Mouse (Mus musculus) splenic B cell, adult 2 months (primary cell): ENCODE data around the gene Ddx11.
"Not testable (repeated sequence)": the region's sequence is repeated elsewhere in the genome, so short reads cannot be mapped to it uniquely, and the experiment has no call there.

ENCODE experiments used
- DNase-seq: peaks from one replicate; pipeline ENCODE4 v3.0.0-alpha.2; 2011; ENCODE audit warnings: low read depth, low spot score
- H3K27me3 ChIP-seq: 2 replicates; pipeline ENCODE4 v1.6.1; 2012; ENCODE audit warnings: mild to moderate bottlenecking, low read length, moderate library complexity, mixed read lengths; ENCODE audit not compliant: control insufficient read depth, poor library complexity, insufficient read depth, severe bottlenecking
- H3K36me3 ChIP-seq: 2 replicates; pipeline ENCODE4 v1.6.1; 2012; ENCODE audit warnings: mild to moderate bottlenecking, low read length, moderate library complexity, mixed read lengths; ENCODE audit not compliant: control insufficient read depth, poor library complexity, insufficient read depth, severe bottlenecking

Ddx11 gene

GRCm38 (mm10) chr17:66153735-66154423 lies 30.6 kb downstream of the Ddx11 start:
- H3K36me3 ChIP-seq, H3K27me3 ChIP-seq, DNase-seq: not testable (repeated sequence)

GRCm38 (mm10) chr17:66154876-66155275 lies 31.6 kb downstream of the Ddx11 start:
- no peak for DNase-seq
- Histone ChIP-seq H3K36me3 (no peaks in the 10 kb centered on the region), H3K27me3 (no peaks in the 10 kb centered on the region)

GRCm38 (mm10) chr17:66158271-66158670 lies 35.0 kb downstream of the Ddx11 start:
- no peaks in the 10 kb centered on the region for H3K27me3 ChIP-seq
- H3K36me3 ChIP-seq: no peaks in the 10 kb centered on the region
- DNase-seq: no peak

GRCm38 (mm10) chr17:66167141-66167540 lies 43.8 kb downstream of the Ddx11 start:
- not testable (repeated sequence) for H3K36me3 ChIP-seq, DNase-seq, H3K27me3 ChIP-seq

- H3K36me3 ChIP-seq, H3K27me3 ChIP-seq, DNase-seq: not testable (repeated sequence)
These were observed 47.7 kb downstream of the Ddx11 start for GRCm38 (mm10) chr17:66170971-66171370.

GRCm38 (mm10) chr17:66190577-66190976 lies 67.3 kb downstream of the Ddx11 start:
- H3K36me3 ChIP-seq: no peaks in the 10 kb centered on the region
- no peak for DNase-seq
- no peaks in the 10 kb centered on the region for H3K27me3 ChIP-seq

GRCm38 (mm10) chr17:66197041-66197440 lies 73.7 kb downstream of the Ddx11 start:
- Histone ChIP-seq H3K36me3 (no peaks in the 10 kb centered on the region), H3K27me3 (no peaks in the 10 kb centered on the region)
- no peak for DNase-seq
